Mouse (Mus musculus): Measurements from ENCODE around the gene Son. TPM values are rescaled to one million over a fixed set of nuclear protein-coding genes. Genes with fewer than 3 reads are reported as not detected.

Gene Son
- polyA plus RNA-seq, 1 experiment from 2014 or later = 45.4 TPM

- ATAC-seq = no peak
- H3K36me3 ChIP-seq (replicated peaks; ENCODE audit: insufficient read depth, low read length) = peaks cover 81% of the 10 kb centered on the region
These were observed 14.9 kb upstream of the Son start for GRCm38 (mm10) chr16:91632439-91632838.

GRCm38 (mm10) chr16:91632940-91633339, 14.4 kb upstream of the Son start:
- 91% methylated on average over 7 of the region's 7 CpGs for WGBS (ENCODE audit: insufficient replicate concordance)
- no peaks in the 10 kb centered on the region for H3K9me3 ChIP-seq (ENCODE audit: low read length)
- ATAC-seq (no peak), DNase-seq (no peak)
- TF ChIP-seq CTCF (IDR thresholded peaks at IDR 0.05; ENCODE audit: low read depth) = no peak
- no peak for TF ChIP-seq EP300 (IDR thresholded peaks at IDR 0.05; ENCODE audit: low read depth)
- H3K27ac ChIP-seq (ENCODE audit: low read depth) = no peak overlapping the region
- no peaks in the 10 kb centered on the region for H3K4me1 ChIP-seq (ENCODE audit: insufficient read depth)
- H3K9ac ChIP-seq (replicated peaks) = no peak overlapping the region
- H3K36me3 ChIP-seq (replicated peaks; ENCODE audit: insufficient read depth, low read length) = peaks cover 82% of the 10 kb centered on the region
- H3K4me2 ChIP-seq (ENCODE audit: low read depth, low read length) = no peak overlapping the region
- H3K4me3 ChIP-seq (ENCODE audit: low read depth, low read length) = no peak overlapping the region
- no peaks in the 10 kb centered on the region for H3K27me3 ChIP-seq (ENCODE audit: insufficient read depth, low read length)

More at GRCm38 (mm10) chr16:91632439-91632838, 14.9 kb upstream of the Son start:
- no peak for DNase-seq
- Histone ChIP-seq H3K4me2 (ENCODE audit: low read depth, low read length) (no peak overlapping the region), H3K27ac (ENCODE audit: low read depth) (no peak overlapping the region), H3K27me3 (ENCODE audit: insufficient read depth, low read length) (no peaks in the 10 kb centered on the region), H3K9me3 (ENCODE audit: low read length) (no peaks in the 10 kb centered on the region), H3K4me1 (ENCODE audit: insufficient read depth) (no peaks in the 10 kb centered on the region), H3K4me3 (ENCODE audit: low read depth, low read length) (no peak overlapping the region), H3K9ac (replicated peaks) (no peak overlapping the region)
- TF ChIP-seq EP300 (IDR thresholded peaks at IDR 0.05; ENCODE audit: low read depth) (no peak), CTCF (IDR thresholded peaks at IDR 0.05; ENCODE audit: low read depth) (no peak)
- WGBS (ENCODE audit: insufficient replicate concordance) = 88% methylated on average over 5 of the region's 5 CpGs

GRCm38 (mm10) chr16:91633641-91634040, 13.7 kb upstream of the Son start:
- WGBS (ENCODE audit: insufficient replicate concordance) = 74% methylated on average over 12 of the region's 12 CpGs

GRCm38 (mm10) chr16:91639161-91639560, 8.1 kb upstream of the Son start:
- Histone ChIP-seq H3K27me3 (ENCODE audit: insufficient read depth, low read length) (no peaks in the 10 kb centered on the region), H3K9me3 (ENCODE audit: low read length) (no peaks in the 10 kb centered on the region), H3K4me3 (ENCODE audit: low read depth, low read length) (no peak overlapping the region), H3K9ac (replicated peaks) (no peak overlapping the region), H3K4me2 (ENCODE audit: low read depth, low read length) (no peak overlapping the region), H3K4me1 (ENCODE audit: insufficient read depth) (no peaks in the 10 kb centered on the region), H3K36me3 (replicated peaks; ENCODE audit: insufficient read depth, low read length) (peaks cover 75% of the 10 kb centered on the region), H3K27ac (ENCODE audit: low read depth) (no peak overlapping the region)
- ATAC-seq (no peak), DNase-seq (no peak)
- TF ChIP-seq CTCF (IDR thresholded peaks at IDR 0.05; ENCODE audit: low read depth) (no peak), EP300 (IDR thresholded peaks at IDR 0.05; ENCODE audit: low read depth) (no peak)
- 89% methylated on average over 5 of the region's 5 CpGs for WGBS (ENCODE audit: insufficient replicate concordance)

More at GRCm38 (mm10) chr16:91633641-91634040, 13.7 kb upstream of the Son start:
- Histone ChIP-seq H3K9ac (replicated peaks) (no peak overlapping the region), H3K27me3 (ENCODE audit: insufficient read depth, low read length) (no peaks in the 10 kb centered on the region), H3K27ac (ENCODE audit: low read depth) (no peak overlapping the region), H3K4me1 (ENCODE audit: insufficient read depth) (no peaks in the 10 kb centered on the region), H3K9me3 (ENCODE audit: low read length) (no peaks in the 10 kb centered on the region), H3K4me2 (ENCODE audit: low read depth, low read length) (no peak overlapping the region), H3K4me3 (ENCODE audit: low read depth, low read length) (no peak overlapping the region), H3K36me3 (replicated peaks; ENCODE audit: insufficient read depth, low read length) (peaks cover 82% of the 10 kb centered on the region)
- DNase-seq (no peak), ATAC-seq (no peak)
- no peak for TF ChIP-seq CTCF (IDR thresholded peaks at IDR 0.05; ENCODE audit: low read depth)
- TF ChIP-seq EP300 (IDR thresholded peaks at IDR 0.05; ENCODE audit: low read depth) = no peak

GRCm38 (mm10) chr16:91639636-91640035, 7.7 kb upstream of the Son start:
- ATAC-seq (no peak), DNase-seq (no peak)
- no peak overlapping the region for H3K9ac ChIP-seq (replicated peaks)
- H3K27ac ChIP-seq (ENCODE audit: low read depth) = no peak overlapping the region
- H3K4me1 ChIP-seq (ENCODE audit: insufficient read depth) = no peaks in the 10 kb centered on the region
- TF ChIP-seq CTCF (IDR thresholded peaks at IDR 0.05; ENCODE audit: low read depth) = no peak
- no peak for TF ChIP-seq EP300 (IDR thresholded peaks at IDR 0.05; ENCODE audit: low read depth)
- H3K36me3 ChIP-seq (replicated peaks; ENCODE audit: insufficient read depth, low read length) = peaks cover 75% of the 10 kb centered on the region
- WGBS (ENCODE audit: insufficient replicate concordance) = 90% methylated on average over 2 of the region's 2 CpGs
- H3K27me3 ChIP-seq (ENCODE audit: insufficient read depth, low read length) = no peaks in the 10 kb centered on the region
- no peaks in the 10 kb centered on the region for H3K9me3 ChIP-seq (ENCODE audit: low read length)
- no peak overlapping the region for H3K4me2 ChIP-seq (ENCODE audit: low read depth, low read length)
- no peak overlapping the region for H3K4me3 ChIP-seq (ENCODE audit: low read depth, low read length)

GRCm38 (mm10) chr16:91640171-91640570, 7.1 kb upstream of the Son start:
- Histone ChIP-seq H3K9me3 (ENCODE audit: low read length) (no peaks in the 10 kb centered on the region), H3K27me3 (ENCODE audit: insufficient read depth, low read length) (no peaks in the 10 kb centered on the region), H3K36me3 (replicated peaks; ENCODE audit: insufficient read depth, low read length) (peaks cover 72% of the 10 kb centered on the region), H3K4me1 (ENCODE audit: insufficient read depth) (peaks cover 4% of the 10 kb centered on the region; the same call in 1 of the 2 replicates), H3K27ac (ENCODE audit: low read depth) (no peak overlapping the region), H3K4me3 (ENCODE audit: low read depth, low read length) (no peak overlapping the region), H3K9ac (replicated peaks) (no peak overlapping the region), H3K4me2 (ENCODE audit: low read depth, low read length) (no peak overlapping the region)
- TF ChIP-seq CTCF (IDR thresholded peaks at IDR 0.05; ENCODE audit: low read depth) (no peak), EP300 (IDR thresholded peaks at IDR 0.05; ENCODE audit: low read depth) (no peak)
- ATAC-seq = no peak
- DNase-seq = no peak
- 78% methylated on average over 8 of the region's 8 CpGs for WGBS (ENCODE audit: insufficient replicate concordance)

- no peak overlapping the region for H3K27ac ChIP-seq (ENCODE audit: low read depth)
- H3K4me1 ChIP-seq (ENCODE audit: insufficient read depth) = peaks cover 9% of the 10 kb centered on the region; the same call in 1 of the 2 replicates
- peaks cover 27% of the 10 kb centered on the region for H3K36me3 ChIP-seq (replicated peaks; ENCODE audit: insufficient read depth, low read length)
- no peak overlapping the region for H3K9ac ChIP-seq (replicated peaks)
- no peak overlapping the region for H3K4me2 ChIP-seq (ENCODE audit: low read depth, low read length)
- no peaks in the 10 kb centered on the region for H3K9me3 ChIP-seq (ENCODE audit: low read length)
- no peak for TF ChIP-seq EP300 (IDR thresholded peaks at IDR 0.05; ENCODE audit: low read depth)
- no peak for TF ChIP-seq CTCF (IDR thresholded peaks at IDR 0.05; ENCODE audit: low read depth)
- DNase-seq = no peak
- no peaks in the 10 kb centered on the region for H3K27me3 ChIP-seq (ENCODE audit: insufficient read depth, low read length)
- ATAC-seq = no peak
- no peak overlapping the region for H3K4me3 ChIP-seq (ENCODE audit: low read depth, low read length)
- 59% methylated on average over 2 of the region's 2 CpGs for WGBS (ENCODE audit: insufficient replicate concordance)
These were observed 2.4 kb upstream of the Son start for GRCm38 (mm10) chr16:91644901-91645300.

Data from liver, postnatal 0 days (tissue).